Mouse (Mus musculus): ENCODE results near the gene Ftl1.

- TF ChIP-seq CTCF (IDR thresholded peaks at IDR 0.05 in 2 of 3, conservative IDR thresholded peaks at IDR 0.05 in 1 of 3; ENCODE audit: control insufficient read depth in 1 of 3, insufficient read depth in 1 of 3, low read depth in 2 of 3, low read length in 3 of 3, poor library complexity in 1 of 3, severe bottlenecking in 1 of 3) (no peak), ZNF384 (IDR thresholded peaks at IDR 0.05; ENCODE audit: low read depth, low read length) (no peak), HCFC1 (IDR thresholded peaks at IDR 0.05; ENCODE audit: low read depth, low read length) (no peak), USF2 (IDR thresholded peaks at IDR 0.05; ENCODE audit: borderline replicate concordance in 1 of 2, insufficient read depth in 1 of 2, low read depth in 1 of 2, low read length in 2 of 2) (no peak), ZC3H11A (IDR thresholded peaks at IDR 0.05; ENCODE audit: low read depth, low read length) (no peak), POLR2AphosphoS2 (IDR thresholded peaks at IDR 0.05; ENCODE audit: low read length) (no peak)
Measured at GRCm38 (mm10) chr7:45476453-45476852, 16.8 kb upstream of the Ftl1 start.
